Mouse (Mus musculus): Measurements from ENCODE around the gene Sdad1. TPM values are rescaled to one million over a fixed set of nuclear protein-coding genes. Genes with fewer than 3 reads are reported as not detected.
"Not testable (repeated sequence)": the region's sequence is repeated elsewhere in the genome, so short reads cannot be mapped to it uniquely, and the experiment has no call there.

The Sdad1 gene
- polyA plus RNA-seq (2021): 27.6 TPM

DNA sequence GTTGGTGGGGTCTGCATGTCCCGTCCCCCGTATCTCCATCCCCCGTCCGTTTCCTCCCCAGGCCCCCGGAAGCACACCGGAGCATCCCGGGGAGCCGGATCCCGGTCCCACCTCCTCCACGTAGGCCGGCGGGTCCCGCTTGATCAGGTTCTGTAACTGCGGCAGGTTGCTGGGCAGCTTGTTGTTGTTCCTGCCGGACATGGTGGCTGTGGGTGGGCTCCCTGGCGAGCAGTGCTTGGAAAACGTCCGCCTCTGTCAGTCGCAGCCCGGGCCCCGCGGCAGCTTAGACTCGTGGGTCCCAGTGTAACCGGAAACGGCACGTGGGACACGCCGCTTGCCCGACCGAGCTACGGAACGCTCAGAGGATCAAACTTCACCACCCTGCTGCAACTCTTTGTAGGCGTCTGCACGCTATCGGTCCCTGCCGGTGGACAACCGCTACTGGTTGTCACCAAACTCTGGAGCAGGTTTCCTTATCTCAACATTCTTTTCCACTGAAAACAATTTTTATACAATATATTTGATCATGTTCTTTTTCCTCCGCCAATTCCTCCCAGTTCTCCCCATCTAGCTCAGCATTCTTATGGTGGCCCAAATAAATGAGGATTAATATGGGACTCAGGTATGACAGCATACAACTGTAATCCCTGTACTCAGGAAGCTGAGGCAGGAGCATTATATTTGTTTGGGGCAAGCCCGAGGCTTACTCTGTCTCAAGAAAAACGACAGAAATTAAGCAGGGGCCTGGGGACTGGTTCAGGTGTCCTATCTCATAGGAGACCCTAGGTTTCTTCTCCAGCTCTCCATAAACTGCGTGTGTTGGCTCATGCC lies at the start of gene Sdad1:
Gene Sdad1 (minus strand): TSS at position 799 of the 831 bp plus-strand sequence.
- POLR2A ChIA-PET: interaction anchor here (0.9 to 1.2 kb wide), 4 partner anchors 13 to 102 kb away, joined by 3 to 8 read pairs (median 4); no protein-coding TSS in a partner anchor
- ATAC-seq (peak; percentile 64), DNase-seq (ENCODE audit: low read depth, low spot score) (peak; percentile 85)
- TF ChIP-seq CTCF (IDR thresholded peaks at IDR 0.05): peak; percentile 70
- H3K27me3 ChIP-seq: no peaks in the 10 kb centered on the region
- in situ Hi-C loops (cut with MboI; ENCODE audit: low pct_unique_long_range_greater_than_20kb): no loop called here
- CTCF ChIA-PET: interaction anchor here (0.7 to 2.5 kb wide), 16 partner anchors 13 to 99 kb away, joined by 3 to 19 read pairs (median 6); partner anchors contain the start of gene Cxcl10

DNA sequence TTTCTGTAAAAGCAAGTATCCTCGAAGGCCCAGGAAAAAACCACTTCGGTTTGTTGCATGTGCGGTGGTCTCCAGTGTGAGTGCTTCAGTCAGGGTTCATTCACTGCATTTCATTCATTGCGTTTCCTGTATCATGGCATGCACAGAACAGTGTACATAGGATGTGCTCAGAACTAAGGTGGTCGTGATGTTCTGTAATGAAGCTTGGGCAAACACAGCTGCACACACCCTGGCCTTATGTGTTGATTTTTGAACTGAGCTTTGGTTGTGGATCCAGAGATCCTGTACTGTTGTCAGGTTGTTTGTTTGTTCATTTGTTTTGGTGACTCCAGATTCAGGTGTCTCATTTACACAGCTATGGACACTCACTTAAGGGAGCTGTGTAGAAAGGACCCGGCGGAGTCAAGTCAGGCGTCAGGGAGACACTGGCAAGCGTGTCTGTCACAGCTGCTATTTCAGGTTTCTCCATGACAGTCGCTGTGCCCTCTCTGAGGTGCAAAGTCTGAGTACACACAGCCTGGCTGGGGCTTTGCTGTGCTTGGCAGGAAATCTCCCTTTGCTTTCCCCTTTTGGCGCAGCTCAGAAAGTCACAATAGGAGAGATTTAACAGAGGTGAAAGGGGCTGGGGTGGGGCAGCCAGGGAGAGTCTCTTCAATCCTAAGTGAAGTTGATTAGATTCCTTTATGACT lies 48.6 kb upstream of the Sdad1 start:
- no peak for ATAC-seq
- H3K27me3 ChIP-seq: no peaks in the 10 kb centered on the region
- DNase-seq (ENCODE audit: low read depth, low spot score): no peak
- POLR2A ChIA-PET: no interaction called here
- in situ Hi-C loops (cut with MboI; ENCODE audit: low pct_unique_long_range_greater_than_20kb): no loop called here
- CTCF ChIA-PET: interaction anchor here (1.0 to 2.4 kb wide), 2 partner anchors 17 to 47 kb away, joined by 5 to 8 read pairs; no protein-coding TSS in a partner anchor
- TF ChIP-seq CTCF (IDR thresholded peaks at IDR 0.05): no peak

DNA sequence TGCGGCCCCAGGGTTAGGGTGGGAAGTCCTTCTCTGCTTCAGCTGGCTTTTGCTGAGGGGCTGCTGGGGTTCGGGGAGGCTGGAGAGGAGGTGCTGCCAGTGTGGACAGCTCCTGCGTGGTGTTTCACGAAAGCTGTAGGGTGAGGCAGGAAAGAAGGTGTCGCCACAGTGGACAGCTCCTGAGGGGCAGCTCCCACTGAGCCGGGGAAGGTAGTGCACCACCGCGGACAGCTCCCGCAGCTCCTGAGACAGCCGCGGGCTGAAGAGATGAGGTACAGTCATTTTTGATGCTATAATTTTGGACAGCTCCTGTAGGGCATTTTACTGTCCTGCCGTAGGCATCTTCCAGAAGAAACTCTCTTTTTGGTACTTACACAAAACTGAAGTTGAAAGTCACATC lies 47.8 kb upstream of the Sdad1 start:
- ChIA-PET POLR2A (no interaction called here), CTCF (interaction anchor here (2.4 kb wide), 1 partner anchor 46 kb away, joined by 8 read pairs; no protein-coding TSS in a partner anchor)
- no peaks in the 10 kb centered on the region for H3K27me3 ChIP-seq
- in situ Hi-C loops (cut with MboI; ENCODE audit: low pct_unique_long_range_greater_than_20kb): no loop called here
- no peak for DNase-seq (ENCODE audit: low read depth, low spot score)
- ATAC-seq: peak; percentile 95
- TF ChIP-seq CTCF (IDR thresholded peaks at IDR 0.05): no peak

DNA sequence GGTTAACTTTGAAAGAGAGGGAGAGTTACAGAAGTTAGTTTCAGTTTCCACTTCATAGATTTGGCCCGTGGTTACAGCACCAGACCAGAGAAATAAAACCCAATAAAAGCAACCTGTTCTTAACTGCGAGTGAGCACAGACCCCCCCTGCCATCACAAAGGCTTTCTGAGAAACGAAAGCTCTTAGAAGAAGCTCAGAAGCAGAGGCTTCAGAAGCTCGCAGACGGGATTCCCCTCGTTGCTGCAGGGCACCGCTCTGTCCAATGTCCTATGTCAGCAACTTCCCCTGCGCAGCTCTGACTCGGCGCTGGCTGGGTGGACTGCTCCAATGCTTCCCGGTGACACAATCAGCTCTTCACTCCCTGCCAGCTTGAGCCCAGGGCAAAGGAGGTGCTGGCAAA lies 43.2 kb upstream of the Sdad1 start:
- in situ Hi-C loops (cut with MboI; ENCODE audit: low pct_unique_long_range_greater_than_20kb): no loop called here
- ATAC-seq (peak; percentile 74), DNase-seq (ENCODE audit: low read depth, low spot score) (no peak)
- no peak for TF ChIP-seq CTCF (IDR thresholded peaks at IDR 0.05)
- POLR2A ChIA-PET: interaction anchor here (0.7 kb wide), 1 partner anchor 31 kb away, joined by 5 read pairs; no protein-coding TSS in a partner anchor
- no peaks in the 10 kb centered on the region for H3K27me3 ChIP-seq
- CTCF ChIA-PET: interaction anchor here (1.1 to 1.5 kb wide), 3 partner anchors 21 to 28 kb away, joined by 3 to 4 read pairs (median 3); no protein-coding TSS in a partner anchor

DNA sequence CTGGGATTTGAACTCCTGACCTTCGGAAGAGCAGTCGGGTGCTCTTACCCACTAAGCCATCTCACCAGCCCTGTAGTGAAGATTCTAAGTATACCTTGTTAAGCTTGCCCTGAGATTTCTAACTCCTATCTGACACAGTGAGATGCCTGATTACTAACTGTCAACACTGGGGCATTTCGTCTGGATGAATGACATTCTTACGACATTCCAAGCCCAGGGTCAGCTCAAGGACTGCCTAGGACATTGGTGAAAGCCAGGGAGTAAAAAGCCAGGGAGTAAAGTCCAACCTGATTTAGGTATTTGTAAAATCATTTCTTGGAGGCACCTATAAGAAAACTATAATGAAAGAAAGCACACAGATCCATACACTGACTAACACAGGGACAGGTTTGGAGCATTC lies 42.4 kb upstream of the Sdad1 start:
- CTCF ChIA-PET: interaction anchor here (1.4 to 1.6 kb wide), 4 partner anchors 15 to 40 kb away, joined by 3 read pairs; no protein-coding TSS in a partner anchor
- ATAC-seq; DNase-seq (ENCODE audit: low read depth, low spot score); POLR2A ChIA-PET; H3K27me3 ChIP-seq; in situ Hi-C loops (cut with MboI; ENCODE audit: low pct_unique_long_range_greater_than_20kb): not testable (repeated sequence)

DNA sequence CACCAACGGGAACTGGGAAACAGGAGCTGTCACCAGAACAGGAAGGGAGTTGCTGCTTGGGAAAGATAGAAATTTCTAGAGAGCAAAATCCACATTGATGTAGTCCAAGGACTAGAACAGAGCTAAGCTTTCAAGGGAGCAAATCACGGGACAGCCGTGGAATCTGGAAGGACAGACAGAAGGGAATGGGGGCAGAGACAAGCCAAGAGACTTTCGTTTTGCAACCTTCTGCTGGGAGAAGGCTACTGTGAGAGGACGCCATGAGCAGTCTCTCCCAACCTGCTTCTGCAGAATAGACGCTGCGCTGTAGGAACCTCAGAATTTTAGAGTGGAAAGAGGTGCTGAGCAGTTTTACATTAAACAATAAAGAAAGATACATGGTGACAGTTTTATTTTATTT lies 39.5 kb upstream of the Sdad1 start:
- TF ChIP-seq CTCF (IDR thresholded peaks at IDR 0.05): no peak
- ATAC-seq (no peak), DNase-seq (ENCODE audit: low read depth, low spot score) (no peak)
- in situ Hi-C loops (cut with MboI; ENCODE audit: low pct_unique_long_range_greater_than_20kb): no loop called here
- H3K27me3 ChIP-seq: no peaks in the 10 kb centered on the region
- ChIA-PET CTCF (interaction anchor here (1.2 to 1.8 kb wide), 4 partner anchors 13 to 40 kb away, joined by 3 to 6 read pairs (median 6); partner anchors contain the start of gene Sdad1), POLR2A (no interaction called here)

DNA sequence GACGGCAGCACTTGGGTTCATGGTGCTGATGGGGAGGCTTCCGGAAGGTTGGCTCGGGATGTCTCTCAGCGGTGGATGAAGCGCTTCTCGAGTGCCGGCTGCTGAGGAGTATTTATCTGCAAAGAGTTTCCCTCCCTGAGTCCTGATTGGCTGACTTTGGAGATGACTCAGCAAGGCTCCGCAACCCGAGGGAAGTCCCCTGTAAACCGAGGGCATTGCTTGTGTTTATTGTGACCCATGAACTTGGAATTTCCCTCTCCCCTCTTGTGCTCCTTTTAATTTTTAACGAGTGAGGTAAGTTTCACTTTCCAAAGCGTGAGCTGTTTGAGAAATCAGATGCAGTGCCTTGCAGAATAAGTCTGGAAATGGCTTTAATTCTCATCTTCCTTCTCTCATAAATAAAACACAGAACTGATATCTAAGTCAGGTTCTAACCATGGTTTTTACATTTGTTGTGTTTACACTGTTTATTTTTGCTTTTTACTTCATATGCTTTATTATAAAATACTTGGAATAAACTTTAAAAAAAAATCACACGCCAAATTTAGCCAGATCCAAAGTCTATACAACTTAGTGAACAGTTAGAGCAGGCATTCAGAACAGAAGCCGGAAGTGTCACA lies 38.6 kb upstream of the Sdad1 start, which contains the start of gene Cxcl10:
Gene Cxcl10 (minus strand): TSS at position 96 of the 620 bp plus-strand sequence.
- TF ChIP-seq CTCF (IDR thresholded peaks at IDR 0.05): no peak
- H3K27me3 ChIP-seq: no peaks in the 10 kb centered on the region
- CTCF ChIA-PET: interaction anchor here (0.7 to 1.8 kb wide), 7 partner anchors 12 to 998 kb away, joined by 3 to 6 read pairs (median 4); partner anchors contain the start of gene Sdad1
- POLR2A ChIA-PET: no interaction called here
- DNase-seq (ENCODE audit: low read depth, low spot score) (no peak), ATAC-seq (peak; percentile 79)
- in situ Hi-C loops (cut with MboI; ENCODE audit: low pct_unique_long_range_greater_than_20kb): no loop called here

DNA sequence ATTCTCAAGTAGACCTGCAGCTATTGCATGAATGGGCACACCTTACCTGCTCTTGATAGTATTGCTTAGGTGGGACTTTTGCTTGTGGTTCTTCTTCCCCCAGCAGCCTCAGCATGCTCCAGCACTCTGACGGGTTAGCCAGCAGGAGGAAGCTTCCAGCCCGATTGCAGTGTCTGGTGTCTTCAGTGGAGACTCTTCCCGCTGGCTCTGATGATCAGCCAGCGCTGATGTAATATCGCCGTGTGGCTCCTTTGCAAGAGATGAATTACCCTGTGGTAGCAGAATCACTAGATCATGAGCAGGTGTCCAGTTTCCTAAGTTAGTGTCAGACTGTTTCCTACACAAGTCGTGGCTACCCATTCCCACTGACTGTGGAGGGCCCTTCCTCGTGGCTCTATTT lies 34.7 kb upstream of the Sdad1 start:
- CTCF ChIA-PET: no interaction called here

DNA sequence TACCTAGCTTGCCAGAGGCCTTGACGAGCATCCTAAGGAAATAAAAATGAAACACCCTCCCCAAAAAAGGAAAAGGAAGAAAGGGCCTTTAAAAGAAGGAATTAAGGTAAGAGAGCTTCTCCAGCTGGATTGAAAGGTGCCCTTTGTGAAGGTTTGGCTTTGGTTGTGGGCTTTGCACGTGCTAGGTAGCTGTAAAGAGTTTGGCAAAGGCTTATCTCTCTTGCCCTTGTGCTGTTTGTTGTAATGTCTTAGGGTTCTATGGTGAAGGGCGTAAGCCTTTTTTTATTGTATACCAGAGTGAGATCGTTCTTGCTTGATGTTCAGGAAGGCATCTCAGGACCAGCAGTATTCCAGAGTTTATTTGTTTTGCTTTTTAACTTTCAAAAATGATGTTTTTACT lies 30.3 kb upstream of the Sdad1 start:
- in situ Hi-C loops (cut with MboI; ENCODE audit: low pct_unique_long_range_greater_than_20kb): no loop called here
- DNase-seq (ENCODE audit: low read depth, low spot score) (no peak), ATAC-seq (no peak)
- ChIA-PET CTCF (no interaction called here), POLR2A (no interaction called here)
- no peaks in the 10 kb centered on the region for H3K27me3 ChIP-seq
- TF ChIP-seq CTCF (IDR thresholded peaks at IDR 0.05): no peak

More for the DNA sequence above, 34.7 kb upstream of the Sdad1 start:
- no peaks in the 10 kb centered on the region for H3K27me3 ChIP-seq
- ATAC-seq (no peak), DNase-seq (ENCODE audit: low read depth, low spot score) (no peak)
- POLR2A ChIA-PET: no interaction called here
- in situ Hi-C loops (cut with MboI; ENCODE audit: low pct_unique_long_range_greater_than_20kb): no loop called here
- TF ChIP-seq CTCF (IDR thresholded peaks at IDR 0.05): no peak

DNA sequence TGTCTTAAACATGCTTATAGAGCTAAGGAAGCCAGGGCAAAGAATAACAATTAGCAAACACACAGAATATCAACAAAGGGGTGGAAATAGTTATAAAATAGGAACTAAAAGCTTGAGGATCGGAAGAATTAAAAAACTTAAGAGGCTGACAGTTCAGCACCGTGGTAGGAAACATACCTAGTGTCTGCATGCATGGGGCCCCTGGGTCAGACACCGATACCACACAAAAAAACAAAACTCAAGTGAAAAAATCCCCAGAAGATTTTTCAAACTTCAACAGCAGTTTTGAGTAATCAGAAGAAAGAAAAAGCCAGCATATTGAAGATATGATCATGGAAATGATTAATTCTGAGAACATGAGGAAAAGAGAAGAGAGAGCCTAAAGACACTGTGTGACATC lies 26.5 kb upstream of the Sdad1 start:
- ChIA-PET POLR2A (interaction anchor here (0.5 kb wide), 1 partner anchor 15 kb away, joined by 4 read pairs; no protein-coding TSS in a partner anchor), CTCF (interaction anchor here (1.2 to 2.0 kb wide), 4 partner anchors 10 to 61 kb away, joined by 3 to 6 read pairs (median 4); partner anchors contain the start of gene Cxcl10)
- no peak for TF ChIP-seq CTCF (IDR thresholded peaks at IDR 0.05)
- no peaks in the 10 kb centered on the region for H3K27me3 ChIP-seq
- DNase-seq (ENCODE audit: low read depth, low spot score) (no peak), ATAC-seq (no peak)
- in situ Hi-C loops (cut with MboI; ENCODE audit: low pct_unique_long_range_greater_than_20kb): no loop called here

Measured in Patski (cell line).